Mouse (Mus musculus) thymus, postnatal 10 days (tissue): ENCODE data around the gene Sec22a.

Experiments
- DNase-seq, 2 experiments: peaks; one replicate each; pipeline ENCODE4 v3.0.0; 2021; ENCODE audit warnings: low spot score in 2 of 2

The Sec22a gene

DNA sequence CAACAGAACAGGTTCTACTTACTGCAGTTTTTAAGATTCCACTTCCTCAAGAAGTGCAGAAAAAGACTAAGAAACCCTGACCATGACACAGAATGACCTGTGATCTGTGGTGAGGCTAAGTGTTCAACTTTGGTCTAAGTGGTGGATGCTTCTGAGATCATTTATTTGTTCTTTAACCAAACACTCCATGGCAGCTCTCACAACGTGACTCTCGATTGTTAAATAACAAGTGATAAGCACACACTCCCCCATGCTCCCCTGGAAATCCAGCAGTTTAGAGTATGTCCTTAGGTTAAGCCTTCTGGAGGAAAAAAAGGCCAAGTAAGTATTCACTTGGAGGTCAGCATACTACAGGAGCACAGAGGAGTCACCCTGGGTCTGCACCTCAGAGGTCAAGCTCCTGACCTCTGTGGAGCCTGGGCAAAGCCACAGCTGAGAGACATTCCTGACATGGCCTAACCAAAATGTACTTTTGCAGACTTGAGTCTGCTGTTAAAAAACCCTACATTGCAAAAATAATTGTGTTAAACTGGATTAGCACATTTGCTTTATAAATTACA lies 53.1 kb downstream of the Sec22a start:
- no peak for DNase-seq

DNA sequence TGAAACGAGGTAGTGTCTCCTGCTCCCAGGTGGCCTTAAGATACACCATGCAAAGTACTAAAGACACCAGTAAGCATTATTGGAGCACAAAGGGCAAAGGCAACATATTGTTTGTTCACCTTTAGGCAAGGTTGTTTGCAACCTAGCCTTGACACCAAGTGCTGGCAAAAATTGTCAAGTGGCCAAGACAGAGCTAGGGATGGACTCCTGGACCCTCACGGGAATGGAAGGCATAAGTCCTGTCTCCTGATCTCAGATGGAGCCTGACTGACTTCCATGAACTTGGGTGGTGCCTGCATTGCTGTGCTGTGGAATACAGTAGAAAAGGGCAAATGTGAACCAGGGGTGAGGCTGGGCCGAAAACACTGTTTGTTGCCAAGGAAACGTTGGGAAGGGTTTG lies 54.1 kb downstream of the Sec22a start:
- no peak for DNase-seq

DNA sequence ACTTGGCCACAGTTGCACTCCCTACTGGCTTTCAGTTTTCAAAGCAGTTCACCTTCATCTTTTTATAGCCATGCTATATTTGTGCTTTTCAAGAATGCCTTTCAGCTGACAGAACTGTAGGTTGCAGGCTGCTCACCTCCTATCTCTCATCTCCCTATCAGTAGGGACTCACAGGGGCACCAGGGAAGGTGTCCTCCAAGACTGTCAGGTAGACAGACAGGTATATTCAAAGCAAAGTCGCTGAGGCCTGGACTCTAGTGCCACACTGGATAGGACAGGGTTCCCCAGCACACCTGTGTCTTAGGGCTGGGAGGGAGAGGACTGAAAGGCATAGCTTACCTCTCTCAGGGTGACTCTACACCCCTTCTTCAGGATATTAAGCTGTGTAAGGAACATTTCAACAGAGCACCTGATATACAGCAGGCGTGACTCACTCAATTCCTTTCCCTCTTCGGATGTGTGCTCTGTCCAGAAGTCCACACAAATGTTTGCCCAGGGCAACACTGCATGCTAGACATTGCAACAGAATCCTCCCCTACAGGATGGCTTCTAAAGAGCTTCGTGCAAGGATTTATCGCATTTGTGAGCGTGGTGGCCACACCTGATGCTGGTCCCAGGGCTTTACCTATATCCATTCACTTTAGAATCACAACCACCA lies 55.1 kb downstream of the Sec22a start:
- DNase-seq = no peak

GRCm38 (mm10) chr16:35308016-35308415 lies 55.7 kb downstream of the Sec22a start:
- no peak for DNase-seq

GRCm38 (mm10) chr16:35307331-35307730 lies 56.4 kb downstream of the Sec22a start:
- no peak for DNase-seq

- DNase-seq = no peak
Measured at GRCm38 (mm10) chr16:35306631-35307030, 57.1 kb downstream of the Sec22a start.

- no peak for DNase-seq
Measured at GRCm38 (mm10) chr16:35305226-35305625, 58.5 kb downstream of the Sec22a start.

DNA sequence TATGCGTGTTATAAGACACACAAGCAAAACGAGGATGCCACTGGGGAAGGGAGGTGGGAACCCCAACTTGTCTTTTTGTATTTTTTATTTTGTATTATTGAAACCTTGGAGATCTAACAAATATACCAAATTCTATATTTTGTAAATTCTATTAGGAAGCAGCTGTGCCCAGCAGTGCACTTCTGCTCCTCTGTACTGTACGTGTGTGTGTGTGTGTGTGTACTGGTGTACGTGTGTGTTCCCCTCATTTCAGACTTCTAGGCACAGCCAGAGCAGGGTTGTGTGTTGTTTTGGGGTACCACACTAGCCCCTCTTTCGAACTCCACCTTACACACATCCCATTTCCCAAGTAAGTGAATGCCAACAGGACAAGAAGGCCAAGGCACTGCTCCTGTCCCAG lies 59.3 kb downstream of the Sec22a start:
- DNase-seq = no peak

DNA sequence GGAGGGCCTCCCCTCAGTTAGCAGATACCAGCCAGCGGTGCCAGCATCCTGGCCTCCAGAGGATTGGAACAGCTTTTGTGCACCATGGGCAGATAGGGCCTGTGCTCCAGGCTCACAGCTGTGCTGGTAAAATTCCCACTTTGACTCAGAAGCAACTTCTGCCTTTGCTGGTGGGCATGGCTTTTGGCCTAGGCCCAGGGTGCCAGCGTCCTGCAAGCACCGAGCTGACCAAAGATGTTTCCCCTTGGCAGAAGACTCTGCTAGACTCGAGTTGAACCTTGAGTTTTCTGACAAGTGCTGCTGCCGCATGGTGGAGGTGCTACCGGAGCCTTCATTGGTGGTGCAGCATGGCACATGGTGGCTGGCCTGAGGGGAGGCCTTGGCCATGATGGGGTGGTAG lies 60.0 kb downstream of the Sec22a start:
- DNase-seq = no peak

DNA sequence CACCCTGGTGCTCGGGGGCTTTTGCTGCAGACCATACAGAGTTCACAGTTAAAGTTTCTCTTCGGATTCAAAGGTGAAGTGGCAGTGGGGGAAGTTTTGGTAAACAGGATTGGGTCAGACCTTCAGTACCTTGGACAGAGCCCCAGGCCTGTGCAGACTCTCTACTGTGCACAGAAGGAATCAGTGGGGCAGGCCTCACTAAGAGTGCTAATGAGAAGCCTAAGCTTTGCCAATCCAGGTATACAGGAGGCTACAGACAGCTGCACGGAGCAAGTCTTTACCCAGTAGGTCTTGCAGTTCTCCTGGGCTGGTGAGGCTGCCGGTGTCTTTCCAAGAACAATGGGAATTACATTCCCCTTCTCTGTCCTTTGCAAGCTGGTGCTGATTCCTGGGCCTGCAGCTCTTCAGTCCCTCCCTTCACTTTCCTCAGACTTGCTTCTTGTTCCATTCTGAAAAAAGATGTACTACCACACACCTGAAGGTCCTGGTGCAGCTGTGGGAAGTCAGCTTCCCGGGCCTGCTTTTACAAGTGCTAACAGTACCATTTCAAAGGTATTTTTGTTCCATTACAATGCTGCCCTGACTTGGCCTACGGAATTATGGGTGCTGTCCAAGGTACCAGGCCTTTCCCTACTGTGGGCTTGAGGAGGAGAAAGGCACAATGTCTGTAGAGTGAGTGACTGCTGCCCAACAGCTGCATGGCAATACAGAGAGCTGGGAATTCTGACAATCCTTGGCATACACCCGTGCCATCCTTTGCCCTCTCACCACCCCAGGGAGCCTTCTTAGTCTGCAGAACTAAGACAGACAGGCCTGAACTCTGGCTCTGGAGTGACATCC lies 61.1 kb downstream of the Sec22a start:
- no peak for DNase-seq

DNA sequence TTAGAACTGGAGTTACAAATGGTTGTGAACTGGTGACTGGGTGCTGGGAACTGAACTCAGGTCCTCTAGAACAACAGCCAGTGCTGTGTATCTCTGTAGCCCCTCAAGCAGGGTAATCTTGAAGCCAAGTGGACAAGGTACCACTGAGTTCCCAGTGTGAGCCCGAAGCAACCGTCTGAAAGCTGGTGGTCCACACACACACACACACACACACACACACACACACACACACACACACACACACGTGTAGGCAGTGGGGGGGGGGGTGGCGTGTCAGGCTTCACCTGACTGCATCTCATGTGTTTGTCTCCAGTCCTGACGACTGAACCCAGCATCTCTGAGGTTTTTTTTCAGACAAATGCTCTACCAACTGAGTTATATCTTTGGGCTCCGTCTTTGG lies 63.6 kb downstream of the Sec22a start:
- no peak for DNase-seq

- no peak for DNase-seq
Measured at GRCm38 (mm10) chr16:35297786-35298185, 65.9 kb downstream of the Sec22a start.

DNA sequence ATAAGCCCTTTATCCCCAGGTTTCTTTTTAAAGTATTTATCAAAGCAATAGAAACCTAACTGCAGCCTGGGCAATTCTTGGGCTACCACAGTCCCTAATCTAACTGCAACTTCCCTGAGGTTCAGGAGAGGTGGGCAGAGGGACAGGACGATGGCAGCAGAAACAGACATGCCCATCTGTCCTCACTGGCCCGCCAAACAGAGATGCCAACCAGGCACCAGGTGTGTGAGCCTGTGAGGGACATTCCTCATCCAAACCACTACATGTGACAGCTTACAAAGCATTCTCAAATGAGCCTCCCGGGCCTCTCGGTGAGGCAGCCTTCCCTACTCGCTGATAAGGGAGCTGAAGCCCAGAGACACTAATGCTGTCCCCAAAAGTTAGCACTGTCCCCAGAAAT lies 76.5 kb downstream of the Sec22a start:
- DNase-seq = no peak

DNA sequence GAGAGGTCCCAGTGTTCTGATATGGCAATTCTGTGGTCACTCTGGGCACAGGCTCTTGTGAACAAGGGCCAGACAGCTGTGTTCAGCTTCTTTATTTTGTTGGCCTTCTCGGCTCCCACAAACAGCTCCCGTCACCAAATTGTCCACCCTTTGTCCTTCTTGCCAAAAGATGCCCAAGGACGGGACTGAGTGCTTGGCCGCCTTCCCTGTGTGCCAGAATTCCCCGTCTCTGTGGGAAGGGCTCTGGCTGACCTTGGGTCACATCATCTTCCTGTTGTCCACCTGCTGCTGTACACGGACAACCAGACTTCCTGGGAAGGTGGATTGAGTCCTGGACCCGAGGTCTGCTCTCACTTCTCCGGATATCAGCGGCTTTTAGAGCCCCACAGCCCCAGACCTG lies 77.9 kb downstream of the Sec22a start:
- no peak for DNase-seq

DNA sequence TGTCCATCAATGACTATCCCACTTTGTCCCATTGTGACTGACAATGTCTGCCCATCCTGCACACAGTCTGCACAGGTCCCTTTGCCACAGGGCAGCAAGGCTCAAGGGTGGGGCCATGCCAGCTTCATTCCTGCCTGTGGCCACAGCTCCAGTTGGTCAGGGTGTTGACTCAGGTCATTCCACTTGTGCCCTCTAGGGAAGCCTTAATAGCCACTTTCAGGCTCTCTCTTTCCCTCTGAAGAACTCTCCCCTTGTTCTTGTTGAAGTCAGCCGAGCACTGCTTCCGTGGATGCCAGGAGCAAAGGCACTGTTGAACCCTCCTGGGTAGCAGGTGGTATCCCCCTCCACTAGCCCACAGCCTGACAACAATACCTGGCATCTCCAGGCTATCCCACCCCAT lies 81.3 kb downstream of the Sec22a start:
- DNase-seq = no peak

GRCm38 (mm10) chr16:35278166-35278565 lies 85.6 kb downstream of the Sec22a start:
- DNase-seq = no peak

DNA sequence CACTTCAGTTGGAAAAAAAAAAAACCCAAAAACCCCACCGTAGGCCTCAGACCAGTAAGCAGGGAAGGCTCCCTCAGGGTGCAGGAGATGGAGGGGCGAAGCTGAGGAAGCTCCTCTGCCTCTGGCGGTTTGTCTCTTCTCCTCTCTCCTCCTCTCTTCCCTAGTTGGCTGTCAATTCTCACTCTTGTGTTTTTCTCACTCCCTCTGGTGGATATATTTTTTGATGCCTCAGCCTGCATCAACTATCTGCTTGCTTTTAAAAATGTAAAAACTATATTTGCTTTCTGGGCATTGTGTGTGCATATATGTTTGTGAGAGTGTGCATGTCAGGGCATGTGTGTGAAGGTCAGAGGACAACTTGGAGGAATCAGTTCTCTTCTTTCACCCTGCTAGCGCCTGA lies 91.3 kb downstream of the Sec22a start:
- DNase-seq = no peak

DNA sequence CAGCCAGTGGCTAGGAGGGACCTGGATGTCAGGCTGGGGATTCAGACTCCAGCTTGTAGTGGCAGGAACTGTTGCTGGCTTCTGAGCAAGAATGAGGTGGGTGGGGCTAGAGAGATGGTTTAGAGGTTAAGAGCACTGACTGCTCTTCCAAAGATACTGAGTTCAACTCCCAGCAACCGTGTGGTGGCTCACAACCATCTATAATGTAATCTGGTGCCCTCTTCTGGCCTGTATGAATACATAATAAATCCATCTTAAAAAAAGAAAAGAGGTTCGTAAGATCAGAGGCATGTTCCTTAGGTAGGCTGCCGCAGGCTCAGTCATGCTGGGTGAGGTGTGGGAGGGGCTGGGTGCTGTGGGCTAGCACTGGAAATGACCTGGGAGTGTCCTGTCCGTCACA lies 92.1 kb downstream of the Sec22a start:
- no peak for DNase-seq

- no peak for DNase-seq
Measured at GRCm38 (mm10) chr16:35270945-35271344, 92.8 kb downstream of the Sec22a start.

- peak; percentile 47 to 84 for DNase-seq
Measured at GRCm38 (mm10) chr16:35270353-35270934, 93.3 kb downstream of the Sec22a start.
